Mouse (Mus musculus) embryonic facial prominence, embryonic 11.5 days (tissue): ENCODE results near the gene Slc16a13. TPM values are rescaled to one million over a fixed set of nuclear protein-coding genes. Genes with fewer than 3 reads are reported as not detected.
A peak's percentile ranks its signal among the peaks of the same experiment; 100 is the strongest.

Source experiments
- ATAC-seq: fragments of 200-750 bp; cut with Nextera tagmentation; replicated peaks from 2 replicates; pipeline ENCODE4 v1.8.0; 2017; ENCODE audit warnings: low read depth; ENCODE audit not compliant: insufficient number of reproducible peaks, low FRiP score, low TSS enrichment
- DNase-seq: peaks from one replicate; pipeline ENCODE4 v3.0.0-alpha.2; 2015; ENCODE audit warnings: low spot score
- H3K27ac ChIP-seq: fragments of 300-500 bp; sonication (generic); replicated peaks from 2 replicates; pipeline ENCODE4 v1.5.1; 2014; ENCODE audit warnings: mild to moderate bottlenecking, low read depth, low read length, control low read depth
- H3K27me3 ChIP-seq: fragments of 300-500 bp; sonication (generic); 2 replicates; pipeline ENCODE4 v1.6.1; 2014; ENCODE audit warnings: mild to moderate bottlenecking, low read length, moderate library complexity, mixed read lengths; ENCODE audit not compliant: control insufficient read depth, insufficient read depth
- H3K36me3 ChIP-seq: fragments of 300-500 bp; sonication (generic); replicated peaks from 2 replicates; pipeline ENCODE4 v1.6.1; 2014; ENCODE audit warnings: low read depth, mild to moderate bottlenecking, low read length, moderate library complexity, mixed read lengths; ENCODE audit not compliant: control insufficient read depth, insufficient read depth
- H3K4me1 ChIP-seq: fragments of 300-500 bp; sonication (generic); 2 replicates; pipeline ENCODE4 v1.6.1; 2014; ENCODE audit warnings: low read length, mixed read lengths; ENCODE audit not compliant: control insufficient read depth, insufficient read depth
- H3K4me2 ChIP-seq: fragments of 300-500 bp; sonication (generic); 2 replicates; pipeline ENCODE4 v1.6.1; 2014; ENCODE audit warnings: low read depth, mild to moderate bottlenecking, control low read depth, low read length, moderate library complexity
- H3K4me3 ChIP-seq: fragments of 300-500 bp; sonication (generic); 2 replicates; pipeline ENCODE4 v1.5.1; 2014; ENCODE audit warnings: low read depth, low read length, control low read depth
- H3K9ac ChIP-seq: fragments of 300-500 bp; sonication (generic); replicated peaks from 2 replicates; pipeline ENCODE4 v1.6.1; 2014; ENCODE audit warnings: mild to moderate bottlenecking, control low read depth, low read length
- H3K9me3 ChIP-seq: fragments of 300-500 bp; sonication (generic); replicated peaks from 2 replicates; pipeline ENCODE4 v1.6.1; 2016; ENCODE audit warnings: mild to moderate bottlenecking, low read length, inconsistent platforms, mixed read lengths; ENCODE audit not compliant: control insufficient read depth
- WGBS: fragments of 180-500 bp; shearing (Covaris S2); extraction: QIAGEN DNeasy Blood & Tissue Kit; methylation state at CpG from one replicate; pipeline ENCODE4 v1.1.7; 2014; 5-methylcytosine and 5-hydroxymethylcytosine counted together
- polyA plus RNA-seq: library from polyadenylated mRNA; unstranded; fragments of >200 nt; fragmentation: Nextera tagmentation; extraction: Ambion mirVana; gene quantifications from 2 replicates; pipeline ENCODE4 v1.2.1, GENCODE M21; 2014

The Slc16a13 gene
- polyA plus RNA-seq, 1 experiment from 2014 or later = 8.5 TPM

DNA sequence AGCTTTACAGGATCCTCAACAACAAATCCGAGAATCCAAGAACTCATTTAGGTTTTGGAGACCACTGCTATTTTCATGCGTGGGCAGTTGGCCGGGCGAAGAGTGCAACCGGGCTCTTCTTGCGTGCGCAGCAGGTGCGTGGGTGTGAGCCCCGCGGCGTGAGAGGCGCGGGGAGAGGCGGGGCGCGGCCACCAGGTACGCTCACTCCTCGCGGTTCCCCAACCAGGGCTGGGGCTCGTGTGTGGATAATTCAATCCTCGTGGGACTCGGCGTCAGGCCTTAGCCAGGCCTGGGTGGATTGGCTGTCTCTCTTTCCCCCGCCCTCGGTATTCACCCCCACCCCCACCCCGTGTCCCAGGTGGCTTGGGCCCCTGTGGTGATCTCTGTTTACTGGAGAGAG lies 7.1 kb downstream of the Slc16a13 start:
- no peak overlapping the region for H3K27ac ChIP-seq
- no peak for ATAC-seq

GRCm38 (mm10) chr11:70212896-70213295 lies 8.0 kb downstream of the Slc16a13 start:
- Histone ChIP-seq H3K36me3 (no peaks in the 10 kb centered on the region), H3K4me1 (peaks cover 10% of the 10 kb centered on the region), H3K27me3 (peaks cover 37% of the 10 kb centered on the region), H3K9me3 (no peaks in the 10 kb centered on the region), H3K9ac (no peak overlapping the region), H3K27ac (no peak overlapping the region), H3K4me3 (no peak overlapping the region), H3K4me2 (no peak overlapping the region)
- peak; percentile 76 for DNase-seq
- no peak for ATAC-seq
- WGBS = 15% methylated on average over 9 of the region's 9 CpGs

More for the DNA sequence above, 7.1 kb downstream of the Slc16a13 start:
- H3K36me3 ChIP-seq = no peaks in the 10 kb centered on the region
- DNase-seq = no peak
- H3K4me3 ChIP-seq = peak overlapping the region; percentile 29
- no peaks in the 10 kb centered on the region for H3K9me3 ChIP-seq
- peak overlapping the region; percentile 47 for H3K9ac ChIP-seq
- peak overlapping the region; percentile 59 for H3K4me2 ChIP-seq
- peaks cover 10% of the 10 kb centered on the region for H3K4me1 ChIP-seq
- H3K27me3 ChIP-seq = peaks cover 37% of the 10 kb centered on the region
- 9% methylated on average over 23 of the region's 26 CpGs for WGBS

DNA sequence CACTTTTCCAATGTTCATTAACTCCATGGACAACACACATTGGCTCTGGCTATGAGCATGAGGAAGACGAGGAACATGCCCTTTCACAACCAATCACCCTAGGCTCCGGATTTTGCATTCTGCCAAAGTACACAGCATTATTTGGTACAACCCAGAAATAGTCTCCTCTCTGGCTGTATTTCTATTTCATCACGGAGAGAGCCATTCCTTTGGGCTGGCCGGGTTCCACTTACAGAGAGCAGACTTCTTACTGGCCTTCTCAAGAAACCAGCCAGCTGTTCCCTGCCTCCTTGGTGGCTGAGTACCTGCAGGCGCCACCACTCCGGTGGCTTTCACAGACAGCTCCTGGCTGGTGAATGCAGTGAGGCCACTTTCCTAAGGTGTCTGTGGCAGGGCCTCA lies 8.4 kb downstream of the Slc16a13 start, which contains the start of gene Slc16a11:
Slc16a11 (plus strand) TSS at position 330 of the 400 bp plus-strand sequence.
- Histone ChIP-seq H3K9ac (no peak within 1 kb of the TSS), H3K27me3 (peaks cover 37% of the 10 kb centered on the region), H3K4me2 (no peak within 1 kb of the TSS), H3K4me3 (no peak within 1 kb of the TSS), H3K4me1 (peaks cover 10% of the 10 kb centered on the region), H3K9me3 (no peaks in the 10 kb centered on the region), H3K36me3 (no peaks in the 10 kb centered on the region), H3K27ac (no peak within 1 kb of the TSS)
- ATAC-seq = no peak
- WGBS = 62% methylated on average over 6 of the region's 6 CpGs
- no peak for DNase-seq

GRCm38 (mm10) chr11:70211972-70212371 lies 8.9 kb downstream of the Slc16a13 start:
- no peaks in the 10 kb centered on the region for H3K36me3 ChIP-seq
- peaks cover 10% of the 10 kb centered on the region for H3K4me1 ChIP-seq
- WGBS = 82% methylated on average over 6 of the region's 6 CpGs
- H3K9ac ChIP-seq = no peak overlapping the region
- no peak overlapping the region for H3K4me2 ChIP-seq
- no peak overlapping the region for H3K4me3 ChIP-seq
- H3K9me3 ChIP-seq = no peaks in the 10 kb centered on the region
- DNase-seq (no peak), ATAC-seq (no peak)
- peaks cover 37% of the 10 kb centered on the region for H3K27me3 ChIP-seq
- no peak overlapping the region for H3K27ac ChIP-seq

GRCm38 (mm10) chr11:70210681-70211080 lies 10.2 kb downstream of the Slc16a13 start:
- Histone ChIP-seq H3K4me1 (peaks cover 10% of the 10 kb centered on the region), H3K36me3 (no peaks in the 10 kb centered on the region), H3K27me3 (peaks cover 24% of the 10 kb centered on the region), H3K9ac (no peak overlapping the region), H3K4me2 (no peak overlapping the region), H3K9me3 (no peaks in the 10 kb centered on the region), H3K4me3 (no peak overlapping the region), H3K27ac (no peak overlapping the region)
- 94% methylated on average over 2 of the region's 2 CpGs for WGBS
- DNase-seq (no peak), ATAC-seq (no peak)

DNA sequence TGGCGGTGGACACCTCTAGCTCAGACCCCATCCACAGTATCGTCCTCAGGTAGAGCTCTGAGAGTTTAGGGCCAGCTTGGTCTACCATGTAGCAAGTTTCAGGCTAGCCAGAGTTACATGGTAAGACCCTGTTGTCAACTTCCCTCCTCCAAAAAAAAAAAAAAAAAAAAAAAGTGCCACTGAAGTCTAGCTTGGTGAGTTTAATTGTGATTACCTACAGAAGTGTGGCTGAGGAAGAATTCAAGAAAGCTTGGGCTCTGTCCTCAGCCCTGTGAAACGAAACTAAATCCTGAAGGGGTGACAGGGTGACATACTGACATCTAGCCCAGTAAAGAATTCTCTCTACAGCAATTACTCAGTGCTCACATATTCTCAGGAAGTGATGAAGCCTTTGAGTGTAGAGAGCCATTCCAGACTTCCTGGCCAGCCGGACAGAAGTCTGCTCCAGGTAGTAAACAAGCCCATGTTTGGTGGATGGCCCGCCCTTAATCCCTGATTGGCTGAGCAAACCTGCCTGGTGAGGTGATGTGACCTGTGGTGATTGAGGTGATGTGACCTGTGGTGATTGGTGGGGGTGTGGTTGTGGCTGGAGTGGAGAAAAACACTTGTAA lies 12.0 kb downstream of the Slc16a13 start:
- H3K4me2 ChIP-seq = no peak overlapping the region
- H3K27ac ChIP-seq = no peak overlapping the region
- no peaks in the 10 kb centered on the region for H3K36me3 ChIP-seq
- DNase-seq (no peak), ATAC-seq (no peak)
- H3K4me1 ChIP-seq = peaks cover 3% of the 10 kb centered on the region
- 80% methylated on average over 5 of the region's 5 CpGs for WGBS
- no peak overlapping the region for H3K9ac ChIP-seq
- peaks cover 6% of the 10 kb centered on the region for H3K27me3 ChIP-seq
- H3K4me3 ChIP-seq = no peak overlapping the region
- H3K9me3 ChIP-seq = no peaks in the 10 kb centered on the region

DNA sequence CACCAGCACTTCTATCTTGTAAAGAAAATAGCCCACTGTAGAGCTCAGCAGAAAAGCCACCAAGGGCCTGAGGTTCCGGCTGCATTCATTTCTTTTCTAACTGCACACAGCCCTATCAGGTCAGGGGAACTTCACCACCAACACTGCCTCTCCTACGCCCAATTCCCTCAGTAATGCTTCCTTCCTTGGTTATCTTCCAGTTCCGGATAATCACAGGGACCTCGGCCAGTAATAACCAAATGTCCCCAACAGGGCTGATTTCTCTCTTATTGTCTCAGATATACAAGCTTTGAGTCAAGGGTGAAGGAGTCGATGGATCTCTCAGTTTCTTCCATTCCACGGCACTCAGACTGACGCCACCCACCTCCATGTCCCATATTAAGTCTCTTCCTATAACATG lies 13.6 kb downstream of the Slc16a13 start:
- H3K27ac ChIP-seq = no peak overlapping the region
- ATAC-seq (no peak), DNase-seq (no peak)
- H3K9ac ChIP-seq = no peak overlapping the region
- no peak overlapping the region for H3K4me2 ChIP-seq
- 81% methylated on average over 7 of the region's 7 CpGs for WGBS
- 0 out of 2 replicates have a peak, but pooled peaks cover 2% of the 10 kb centered on the region for H3K27me3 ChIP-seq
- no peaks in the 10 kb centered on the region for H3K4me1 ChIP-seq
- no peaks in the 10 kb centered on the region for H3K9me3 ChIP-seq
- H3K4me3 ChIP-seq = no peak overlapping the region
- no peaks in the 10 kb centered on the region for H3K36me3 ChIP-seq

DNA sequence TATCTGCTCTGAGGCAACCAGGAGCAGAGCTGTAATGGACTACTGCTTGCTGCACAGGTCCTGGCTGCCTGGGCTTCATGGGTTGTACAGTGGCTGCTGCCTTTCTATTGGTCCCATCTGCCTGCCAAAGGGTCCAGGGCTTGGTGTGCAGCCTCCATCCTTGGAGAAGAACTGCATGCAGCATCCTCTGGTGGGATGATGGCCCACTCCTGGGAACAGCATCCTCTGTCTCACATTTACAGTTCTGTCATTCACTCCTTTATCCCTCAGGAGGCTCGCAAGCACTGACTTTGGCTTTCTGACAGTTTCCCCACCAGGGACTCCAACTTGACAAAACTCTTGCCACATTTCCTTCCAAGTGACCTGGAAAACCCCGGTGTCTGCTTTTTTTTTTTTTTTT lies 14.1 kb downstream of the Slc16a13 start:
- no peak overlapping the region for H3K4me3 ChIP-seq
- WGBS = 87% methylated on average over 2 of the region's 2 CpGs
- DNase-seq (no peak), ATAC-seq (no peak)
- no peaks in the 10 kb centered on the region for H3K36me3 ChIP-seq
- H3K4me2 ChIP-seq = no peak overlapping the region
- no peak overlapping the region for H3K27ac ChIP-seq
- H3K9ac ChIP-seq = no peak overlapping the region
- no peaks in the 10 kb centered on the region for H3K27me3 ChIP-seq
- H3K9me3 ChIP-seq = no peaks in the 10 kb centered on the region
- H3K4me1 ChIP-seq = no peaks in the 10 kb centered on the region
